In the genomic region with DNA sequence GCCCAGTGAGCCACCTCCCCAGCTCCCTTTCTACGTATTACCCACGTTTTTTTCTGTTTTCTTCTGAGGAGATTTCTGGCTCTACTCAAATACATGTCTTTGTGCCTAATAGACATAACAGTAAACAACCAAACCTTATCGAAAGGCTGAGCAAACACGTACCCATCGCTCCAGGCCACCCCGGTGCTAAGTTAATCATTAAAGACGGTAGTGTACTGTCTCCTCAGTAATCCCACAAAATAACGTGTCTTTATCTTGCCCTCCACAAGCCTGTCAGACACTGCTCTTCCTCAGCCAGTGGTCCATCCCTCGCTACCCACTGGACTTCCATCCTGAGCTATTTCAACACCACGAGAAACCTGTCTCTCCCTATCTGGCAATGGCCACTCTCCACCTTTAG, we compare ENCODE assay signal across 21 mouse cellular contexts. TPM values are rescaled to one million over a fixed set of nuclear protein-coding genes. Genes with fewer than 3 reads are reported as not detected.
A peak's percentile ranks its signal among the peaks of the same experiment; 100 is the strongest.
DNase-seq lines count a peak whose midpoint lies in the region; ATAC-seq and TF ChIP-seq lines count a peak whose summit lies in the region.
"Had no signal": no experiment of that assay in that cellular context is flagged by ENCODE, and none has a peak within 500 bp of the region (broad histone marks: within the 10 kb centered on the region; RNA-seq: fewer than 3 reads in every experiment).

No protein-coding gene starts in this region.

- no peak overlapping the region for H3K4me3 ChIP-seq in forebrain, embryonic 10.5 days
- no peak overlapping the region for H3K4me3 ChIP-seq in forebrain, postnatal 0 days (ENCODE audit: low read depth, low read length)
- no peak overlapping the region for H3K4me3 ChIP-seq in stomach, embryonic 15.5 days (replicated peaks)
- no peak overlapping the region for H3K4me3 ChIP-seq in stomach, postnatal 0 days (ENCODE audit: low read depth, low read length)
- no peak overlapping the region for H3K4me3 ChIP-seq in liver, embryonic 14.5 days (ENCODE audit: insufficient read depth in 1 of 2, low read depth in 2 of 2, low read length in 2 of 2)
- no peak overlapping the region for H3K4me3 ChIP-seq in midbrain, embryonic 13.5 days (replicated peaks)
- H3K4me3 ChIP-seq: gastrocnemius, adult 2 months; heart, embryonic 10.5 days; left cerebral cortex, adult 2 months had no signal

- H3K4me1 ChIP-seq in forebrain, embryonic 10.5 days, result peaks cover 30% of the 10 kb centered on the region
- H3K4me1 ChIP-seq in forebrain, postnatal 0 days (ENCODE audit: insufficient read depth), result no peaks in the 10 kb centered on the region
- peaks cover 11% of the 10 kb centered on the region; the same call in 1 of the 2 replicates for H3K4me1 ChIP-seq in stomach, embryonic 15.5 days
- H3K4me1 ChIP-seq in stomach, postnatal 0 days (replicated peaks; ENCODE audit: control insufficient read depth, insufficient read depth), result no peaks in the 10 kb centered on the region
- peaks cover 0 to 22% of the 10 kb centered on the region in 2 experiments; a peak in 2 of 4 replicates for H3K4me1 ChIP-seq in liver, embryonic 14.5 days (replicated peaks; ENCODE audit: control insufficient read depth in 2 of 2, insufficient read depth in 2 of 2, low read length in 1 of 2)
- no peaks in the 10 kb centered on the region for H3K4me1 ChIP-seq in midbrain, embryonic 13.5 days (replicated peaks)
- H3K4me1 ChIP-seq: heart, embryonic 10.5 days had no signal

- DNase-seq in forebrain, embryonic 10.5 days (ENCODE audit: extremely low spot score, low spot score), result no peak
- DNase-seq in forebrain, postnatal 0 days, result no peak
- no peak for DNase-seq in stomach, postnatal 0 days (ENCODE audit: low spot score)
- DNase-seq in liver, embryonic 14.5 days (ENCODE audit: low read depth in 3 of 3, low spot score in 3 of 3), result no peak
- DNase-seq in right cerebral cortex, postnatal 10 days (ENCODE audit: low spot score in 2 of 2), result no peak
- DNase-seq in frontal cortex, postnatal 14 days (ENCODE audit: low spot score in 2 of 2), result no peak
- DNase-seq: adrenal gland, postnatal 14 days; cerebellum, adult 18-20 months; cerebellum, postnatal 25 days; embryo, embryonic 11 days; gastrocnemius, adult 2 months; left cerebral cortex, postnatal 4 days; lung, adult 2 months; right cerebral cortex, postnatal 4 days; thymus, postnatal 25 days had no signal

- no peak overlapping the region for H3K4me2 ChIP-seq in forebrain, postnatal 0 days (ENCODE audit: low read depth)
- H3K4me2 ChIP-seq in stomach, embryonic 15.5 days, result 0 out of 2 replicates have a peak overlapping the region, but pooled peaks have one; percentile 2
- no peak overlapping the region for H3K4me2 ChIP-seq in stomach, postnatal 0 days (replicated peaks; ENCODE audit: low read depth)
- peak overlapping the region; percentile 29; the same call in 1 of the 2 replicates for H3K4me2 ChIP-seq in liver, embryonic 14.5 days (ENCODE audit: low read depth)
- no peak overlapping the region for H3K4me2 ChIP-seq in midbrain, embryonic 13.5 days (replicated peaks)

- 0 out of 2 replicates have a peak overlapping the region, but pooled peaks have one; percentile 17 for H3K27ac ChIP-seq in forebrain, embryonic 10.5 days
- H3K27ac ChIP-seq in forebrain, postnatal 0 days (ENCODE audit: low read depth, low read length), result no peak overlapping the region
- 0 out of 2 replicates have a peak overlapping the region, but pooled peaks have one; percentile 26 for H3K27ac ChIP-seq in stomach, embryonic 15.5 days
- no peak overlapping the region for H3K27ac ChIP-seq in stomach, postnatal 0 days (replicated peaks)
- no peak overlapping the region for H3K27ac ChIP-seq in liver, embryonic 14.5 days
- no peak overlapping the region for H3K27ac ChIP-seq in midbrain, embryonic 13.5 days
- H3K27ac ChIP-seq: gastrocnemius, adult 2 months; heart, embryonic 10.5 days; left cerebral cortex, adult 2 months had no signal

- no peak overlapping the region for H3K9ac ChIP-seq in forebrain, postnatal 0 days
- H3K9ac ChIP-seq in stomach, embryonic 15.5 days, result no peak overlapping the region
- H3K9ac ChIP-seq in stomach, postnatal 0 days (ENCODE audit: low read length), result no peak overlapping the region
- H3K9ac ChIP-seq in liver, embryonic 14.5 days (replicated peaks), result no peak overlapping the region
- H3K9ac ChIP-seq in midbrain, embryonic 13.5 days (replicated peaks), result no peak overlapping the region

- no peaks in the 10 kb centered on the region for H3K36me3 ChIP-seq in forebrain, embryonic 10.5 days (replicated peaks)
- no peaks in the 10 kb centered on the region for H3K36me3 ChIP-seq in forebrain, postnatal 0 days (ENCODE audit: insufficient read depth)
- H3K36me3 ChIP-seq in stomach, embryonic 15.5 days, result no peaks in the 10 kb centered on the region
- H3K36me3 ChIP-seq in stomach, postnatal 0 days (ENCODE audit: control insufficient read depth, insufficient read depth, low read length), result no peaks in the 10 kb centered on the region
- no peaks in the 10 kb centered on the region for H3K36me3 ChIP-seq in liver, embryonic 14.5 days (replicated peaks; ENCODE audit: control insufficient read depth, insufficient read depth, low read depth)
- H3K36me3 ChIP-seq in midbrain, embryonic 13.5 days, result no peaks in the 10 kb centered on the region
- H3K36me3 ChIP-seq: heart, embryonic 10.5 days had no signal

- 79% methylated on average over 10 of the region's 10 CpGs for WGBS in forebrain, embryonic 10.5 days
- WGBS in forebrain, postnatal 0 days, result 87% methylated on average over 10 of the region's 10 CpGs
- 53% methylated on average over 10 of the region's 10 CpGs for WGBS in stomach, embryonic 15.5 days
- 50% methylated on average over 10 of the region's 10 CpGs for WGBS in stomach, postnatal 0 days
- 55% methylated on average over 10 of the region's 10 CpGs for WGBS in liver, embryonic 14.5 days (ENCODE audit: insufficient replicate concordance)
- 85% methylated on average over 10 of the region's 10 CpGs for WGBS in midbrain, embryonic 13.5 days

- ATAC-seq in forebrain, postnatal 0 days, result no peak
- ATAC-seq in stomach, embryonic 15.5 days (ENCODE audit: insufficient read depth, low FRiP score, low read depth), result 0 out of 2 replicates have a peak, but pooled peaks have one; percentile 35
- ATAC-seq in stomach, postnatal 0 days (ENCODE audit: low FRiP score, low TSS enrichment), result no peak
- ATAC-seq in liver, embryonic 14.5 days (ENCODE audit: insufficient read depth), result no peak
- ATAC-seq in midbrain, embryonic 13.5 days, result no peak
- ATAC-seq: inflammation-experienced regulatory T-cells, adult 6 months; midbrain, embryonic 16.5 days had no signal

- no peaks in the 10 kb centered on the region for H3K27me3 ChIP-seq in forebrain, embryonic 10.5 days (ENCODE audit: poor library complexity, severe bottlenecking)
- H3K27me3 ChIP-seq in forebrain, postnatal 0 days (ENCODE audit: insufficient read depth, low read length), result no peaks in the 10 kb centered on the region
- no peaks in the 10 kb centered on the region for H3K27me3 ChIP-seq in stomach, embryonic 15.5 days (replicated peaks)
- no peaks in the 10 kb centered on the region for H3K27me3 ChIP-seq in stomach, postnatal 0 days (ENCODE audit: control insufficient read depth, insufficient read depth, low read length)
- no peaks in the 10 kb centered on the region for H3K27me3 ChIP-seq in liver, embryonic 14.5 days (ENCODE audit: control insufficient read depth, insufficient read depth, low read length)
- no peaks in the 10 kb centered on the region for H3K27me3 ChIP-seq in midbrain, embryonic 13.5 days

- TF ChIP-seq EP300 in stomach, postnatal 0 days (optimal IDR thresholded peaks at IDR 0.05), result no peak
- no peak for TF ChIP-seq EP300 in liver, embryonic 14.5 days (IDR thresholded peaks at IDR 0.05; ENCODE audit: low read depth)

- TF ChIP-seq CTCF in forebrain, postnatal 0 days (IDR thresholded peaks at IDR 0.05; ENCODE audit: low read depth), result no peak
- no peak for TF ChIP-seq CTCF in stomach, postnatal 0 days (IDR thresholded peaks at IDR 0.05; ENCODE audit: low read depth)
- TF ChIP-seq CTCF in liver, embryonic 14.5 days (IDR thresholded peaks at IDR 0.05; ENCODE audit: low read depth), result no peak

- H3K9me3 ChIP-seq in forebrain, embryonic 10.5 days, result no peaks in the 10 kb centered on the region
- no peaks in the 10 kb centered on the region for H3K9me3 ChIP-seq in forebrain, postnatal 0 days (ENCODE audit: low read length)
- H3K9me3 ChIP-seq in stomach, embryonic 15.5 days, result no peaks in the 10 kb centered on the region
- H3K9me3 ChIP-seq in stomach, postnatal 0 days (ENCODE audit: control insufficient read depth, low read length), result no peaks in the 10 kb centered on the region
- H3K9me3 ChIP-seq in liver, embryonic 14.5 days (ENCODE audit: control insufficient read depth, low read length), result no peaks in the 10 kb centered on the region
- no peaks in the 10 kb centered on the region for H3K9me3 ChIP-seq in midbrain, embryonic 13.5 days
- H3K9me3 ChIP-seq: heart, embryonic 10.5 days had no signal

RNA-seq across cellular contexts. Expression of gene Oxa1l, which starts 21.2 kb away (rescaled TPM):
- polyA plus RNA-seq in forebrain, embryonic 10.5 days (2016; fragmentation: Nextera tagmentation; extraction: Ambion mirVana), result 55.2 and 59.0 TPM in 2 replicates
- 52.9 and 76.9 TPM in 2 replicates for total RNA-seq in forebrain, postnatal 0 days (2014; rRNA removed)
- polyA plus RNA-seq in forebrain, postnatal 0 days (2015; fragmentation: Nextera tagmentation; extraction: Ambion mirVana), result 51.6 and 59.4 TPM in 2 replicates
- 38.1 and 44.6 TPM in 2 replicates for polyA plus RNA-seq in stomach, embryonic 15.5 days (2015; fragmentation: Nextera tagmentation; extraction: Ambion mirVana)
- 30.5 and 31.7 TPM in 2 replicates for polyA plus RNA-seq in stomach, postnatal 0 days (2015; fragmentation: Nextera tagmentation; extraction: Ambion mirVana)
- polyA plus RNA-seq in liver, embryonic 14.5 days (2012; rRNA removed), result 27.9 and 29.8 TPM in 2 replicates
- polyA plus RNA-seq in liver, embryonic 14.5 days (2014; fragmentation: Nextera tagmentation; extraction: Ambion mirVana), result 17.4 and 20.1 TPM in 2 replicates
- polyA plus RNA-seq in midbrain, embryonic 13.5 days (2015; fragmentation: Nextera tagmentation; extraction: Ambion mirVana), result 43.1 and 47.3 TPM in 2 replicates

RNA-seq across cellular contexts. Expression of gene Slc7a7, which starts 35.8 kb away (rescaled TPM):
- polyA plus RNA-seq in forebrain, embryonic 10.5 days (2016; fragmentation: Nextera tagmentation; extraction: Ambion mirVana), result 4.1 and 4.3 TPM in 2 replicates
- total RNA-seq in forebrain, postnatal 0 days (2014; rRNA removed), result 2.2 and 3.4 TPM in 2 replicates
- 2.8 and 3.2 TPM in 2 replicates for polyA plus RNA-seq in forebrain, postnatal 0 days (2015; fragmentation: Nextera tagmentation; extraction: Ambion mirVana)
- polyA plus RNA-seq in stomach, embryonic 15.5 days (2015; fragmentation: Nextera tagmentation; extraction: Ambion mirVana), result 17.0 and 19.9 TPM in 2 replicates
- polyA plus RNA-seq in stomach, postnatal 0 days (2015; fragmentation: Nextera tagmentation; extraction: Ambion mirVana), result 9.3 and 9.5 TPM in 2 replicates
- polyA plus RNA-seq in liver, embryonic 14.5 days (2012; rRNA removed), result 7.8 and 8.7 TPM in 2 replicates
- 4.9 and 6.2 TPM in 2 replicates for polyA plus RNA-seq in liver, embryonic 14.5 days (2014; fragmentation: Nextera tagmentation; extraction: Ambion mirVana)
- 5.3 and 5.9 TPM in 2 replicates for polyA plus RNA-seq in midbrain, embryonic 13.5 days (2015; fragmentation: Nextera tagmentation; extraction: Ambion mirVana)

RNA-seq across cellular contexts. Expression of gene Mrpl52, which starts 44.9 kb away (rescaled TPM):
- 200 and 201 TPM in 2 replicates for polyA plus RNA-seq in forebrain, embryonic 10.5 days (2016; fragmentation: Nextera tagmentation; extraction: Ambion mirVana)
- total RNA-seq in forebrain, postnatal 0 days (2014; rRNA removed), result 151 and 217 TPM in 2 replicates
- polyA plus RNA-seq in forebrain, postnatal 0 days (2015; fragmentation: Nextera tagmentation; extraction: Ambion mirVana), result 277 and 336 TPM in 2 replicates
- 273 and 275 TPM in 2 replicates for polyA plus RNA-seq in stomach, embryonic 15.5 days (2015; fragmentation: Nextera tagmentation; extraction: Ambion mirVana)
- 312 and 339 TPM in 2 replicates for polyA plus RNA-seq in stomach, postnatal 0 days (2015; fragmentation: Nextera tagmentation; extraction: Ambion mirVana)
- polyA plus RNA-seq in liver, embryonic 14.5 days (2012; rRNA removed), result 107 and 177 TPM in 2 replicates
- 218 and 228 TPM in 2 replicates for polyA plus RNA-seq in liver, embryonic 14.5 days (2014; fragmentation: Nextera tagmentation; extraction: Ambion mirVana)
- 278 and 280 TPM in 2 replicates for polyA plus RNA-seq in midbrain, embryonic 13.5 days (2015; fragmentation: Nextera tagmentation; extraction: Ambion mirVana)

RNA-seq across cellular contexts. Expression of gene Mmp14, which starts 49.6 kb away (rescaled TPM):
- 52.4 and 54.6 TPM in 2 replicates for polyA plus RNA-seq in forebrain, embryonic 10.5 days (2016; fragmentation: Nextera tagmentation; extraction: Ambion mirVana)
- total RNA-seq in forebrain, postnatal 0 days (2014; rRNA removed), result 29.0 and 40.7 TPM in 2 replicates
- 32.5 and 39.1 TPM in 2 replicates for polyA plus RNA-seq in forebrain, postnatal 0 days (2015; fragmentation: Nextera tagmentation; extraction: Ambion mirVana)
- 126 and 139 TPM in 2 replicates for polyA plus RNA-seq in stomach, embryonic 15.5 days (2015; fragmentation: Nextera tagmentation; extraction: Ambion mirVana)
- polyA plus RNA-seq in stomach, postnatal 0 days (2015; fragmentation: Nextera tagmentation; extraction: Ambion mirVana), result 63.9 and 70.4 TPM in 2 replicates
- 17.7 and 19.0 TPM in 2 replicates for polyA plus RNA-seq in liver, embryonic 14.5 days (2012; rRNA removed)
- 14.4 and 15.5 TPM in 2 replicates for polyA plus RNA-seq in liver, embryonic 14.5 days (2014; fragmentation: Nextera tagmentation; extraction: Ambion mirVana)
- 50.1 and 55.9 TPM in 2 replicates for polyA plus RNA-seq in midbrain, embryonic 13.5 days (2015; fragmentation: Nextera tagmentation; extraction: Ambion mirVana)

Comparison
In these comparisons a context has a peak if more than half of its experiments do, and no peak if none do; other contexts are left out.
1. H3K27ac ChIP-seq: peak in forebrain, embryonic 10.5 days (single experiment) and stomach, embryonic 15.5 days (single experiment); none in forebrain, postnatal 0 days (single experiment), stomach, postnatal 0 days (single experiment), liver, embryonic 14.5 days (single experiment) and midbrain, embryonic 13.5 days (single experiment).
2. H3K4me2 ChIP-seq: peak in stomach, embryonic 15.5 days (single experiment) and liver, embryonic 14.5 days (single experiment); none in forebrain, postnatal 0 days (single experiment), stomach, postnatal 0 days (single experiment) and midbrain, embryonic 13.5 days (single experiment).